Mouse (Mus musculus) heart, adult 2 months (tissue): ENCODE data around the gene Actn4. TPM values are rescaled to one million over a fixed set of nuclear protein-coding genes. Genes with fewer than 3 reads are reported as not detected.

Experiments
- DNase-seq, 2 experiments: peaks; one replicate each; pipeline ENCODE4 v3.0.0; 2021
- H3K27ac ChIP-seq: fragments of 200-600 bp; 2 replicates; pipeline ENCODE4 v1.8.1; 2022
- H3K27me3 ChIP-seq: fragments of 200-500 bp; 2 replicates; pipeline ENCODE4 v1.6.1; 2012; ENCODE audit warnings: mild to moderate bottlenecking, low read length, inconsistent platforms, mixed read lengths; ENCODE audit not compliant: control insufficient read depth, insufficient read depth
- H3K36me3 ChIP-seq: fragments of 200-500 bp; 2 replicates; pipeline ENCODE4 v1.6.1; 2012; ENCODE audit warnings: low read length, inconsistent platforms; ENCODE audit not compliant: control insufficient read depth, insufficient read depth
- H3K4me1 ChIP-seq: fragments of 200-500 bp; 2 replicates; pipeline ENCODE4 v1.6.1; 2011; ENCODE audit warnings: low read length; ENCODE audit not compliant: control insufficient read depth, insufficient read depth
- H3K4me3 ChIP-seq: fragments of 200-600 bp; 2 replicates; pipeline ENCODE4 v1.8.1; 2022
- H3K79me2 ChIP-seq: fragments of 200-500 bp; replicated peaks from 2 replicates; pipeline ENCODE4 v1.6.1; 2012; ENCODE audit warnings: mild to moderate bottlenecking, inconsistent platforms, low read length, moderate library complexity, mixed read lengths; ENCODE audit not compliant: control insufficient read depth, insufficient read depth
- H3K9ac ChIP-seq: fragments of 200-500 bp; 2 replicates; pipeline ENCODE4 v1.6.1; 2012; ENCODE audit warnings: low read depth, mild to moderate bottlenecking, control low read depth, inconsistent platforms, low read length, mixed read lengths
- CTCF ChIP-seq: fragments of 200-600 bp; IDR thresholded peaks from 2 replicates; pipeline ENCODE4 v1.8.1; 2022; ENCODE audit warnings: antibody characterized with exemption, mild to moderate bottlenecking, moderate library complexity
- EP300 ChIP-seq: fragments of 200-500 bp; IDR thresholded peaks from 2 replicates; pipeline ENCODE4 v1.6.1; 2011; ENCODE audit warnings: low read depth, low read length, control low read depth; ENCODE audit not compliant: insufficient read depth
- POLR2A ChIP-seq: fragments of 200-500 bp; IDR thresholded peaks from 2 replicates; pipeline ENCODE4 v1.6.1; 2011; ENCODE audit warnings: mild to moderate bottlenecking, low read depth, low read length, control low read depth; ENCODE audit not compliant: insufficient read depth
- WGBS: fragments of 180-500 bp; shearing (Covaris S2); methylation state at CpG from one replicate; pipeline ENCODE4 v1.1.7; 2018; 5-methylcytosine and 5-hydroxymethylcytosine counted together
- intact Hi-C: fragments of 180-260 bp; cut with DNase I; formaldehyde crosslinking; loops from one replicate; pipeline ENCODE4 v1.15.1; 2025
- polyA plus RNA-seq: library from polyadenylated mRNA; depleted of rRNA; stranded (reverse); fragments of >200 nt; gene quantifications from 2 replicates; pipeline ENCODE4 v1.2.3, GENCODE M21; 2012
- total RNA-seq, 2 experiments: library from RNA; stranded (reverse); gene quantifications; 2 replicates each; pipeline ENCODE4 v1.2.3; 2021

The Actn4 gene
- total and polyA plus RNA-seq, 3 experiments: 66.1 to 123 (median 85.7) TPM

DNA sequence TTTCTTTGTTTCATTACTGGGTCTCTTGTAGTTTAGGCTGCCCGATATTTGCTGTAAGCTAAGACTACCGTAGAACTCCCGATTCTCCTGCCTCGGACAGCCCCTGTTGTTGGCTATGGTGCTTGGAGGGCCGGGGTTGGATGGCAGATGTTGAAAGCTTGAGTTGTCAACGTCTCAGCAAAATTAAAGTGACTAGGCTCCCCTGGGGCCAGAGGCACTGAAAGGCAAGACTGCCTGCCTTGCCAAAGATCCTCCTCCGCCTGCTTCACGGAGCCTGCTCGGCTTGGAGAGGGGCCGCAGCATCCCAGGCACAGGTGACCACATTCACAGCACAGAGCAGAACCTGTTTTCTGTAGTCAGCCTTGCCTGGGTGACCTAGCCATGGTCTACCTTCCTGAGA is 81.6 kb downstream of the Actn4 start:
- H3K4me3 ChIP-seq: no peak overlapping the region
- WGBS: 71% methylated on average over 10 of the region's 10 CpGs
- no peak for TF ChIP-seq EP300
- H3K9ac ChIP-seq: no peak overlapping the region
- intact Hi-C loops: no loop called here
- no peak for DNase-seq
- H3K36me3 ChIP-seq: no peaks in the 10 kb centered on the region
- H3K79me2 ChIP-seq: no peaks in the 10 kb centered on the region
- peaks cover 4% of the 10 kb centered on the region for H3K4me1 ChIP-seq
- H3K27ac ChIP-seq: no peak overlapping the region
- no peaks in the 10 kb centered on the region for H3K27me3 ChIP-seq

DNA sequence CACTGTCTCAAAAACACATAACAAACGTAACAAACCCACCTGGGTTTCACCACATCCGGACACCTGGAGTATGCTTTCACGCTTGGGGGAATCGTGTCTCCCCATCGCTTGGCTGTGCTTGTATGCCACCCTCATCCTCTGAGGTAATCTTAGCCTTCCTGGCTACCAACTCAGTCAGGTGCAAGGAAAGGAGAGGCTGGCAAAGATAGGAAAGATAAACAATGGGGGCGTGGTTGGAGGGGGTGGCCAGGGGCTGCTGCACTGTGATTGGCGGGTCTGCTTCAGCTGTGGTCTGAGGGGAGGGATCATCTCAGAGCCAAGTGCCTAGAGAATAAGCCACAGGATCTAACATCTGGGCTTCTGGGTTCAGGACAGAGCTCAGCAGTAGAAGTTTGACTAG is 82.5 kb downstream of the Actn4 start:
- Histone ChIP-seq H3K36me3 (no peaks in the 10 kb centered on the region), H3K79me2 (no peaks in the 10 kb centered on the region), H3K4me1 (peaks cover 4% of the 10 kb centered on the region), H3K4me3 (no peak overlapping the region), H3K27me3 (no peaks in the 10 kb centered on the region), H3K9ac (no peak overlapping the region), H3K27ac (no peak overlapping the region)
- 89% methylated on average over 7 of the region's 7 CpGs for WGBS
- intact Hi-C loops: no loop called here
- TF ChIP-seq CTCF (no peak), POLR2A (no peak)
- no peak for DNase-seq

DNA sequence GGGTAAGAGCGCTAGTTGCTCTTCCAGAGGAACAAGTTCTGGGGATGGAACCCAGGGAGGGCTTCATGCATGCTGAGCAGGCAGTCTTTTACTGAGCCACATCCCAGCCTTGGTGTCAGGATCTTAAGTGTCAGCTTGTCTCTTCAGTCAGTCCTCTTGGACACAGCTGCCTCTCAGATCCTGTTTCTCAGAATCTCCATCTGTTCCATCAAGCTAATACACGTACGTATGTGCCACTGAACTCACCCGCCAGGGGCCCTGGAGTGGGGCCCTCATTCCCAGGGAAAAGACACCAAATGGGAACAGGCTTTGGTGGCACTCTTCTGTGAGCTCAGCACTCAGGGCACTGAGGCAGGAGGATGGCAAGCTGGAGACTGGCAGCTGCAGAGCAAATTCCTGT is 84.3 kb downstream of the Actn4 start:
- WGBS: 80% methylated on average over 4 of the region's 4 CpGs

DNA sequence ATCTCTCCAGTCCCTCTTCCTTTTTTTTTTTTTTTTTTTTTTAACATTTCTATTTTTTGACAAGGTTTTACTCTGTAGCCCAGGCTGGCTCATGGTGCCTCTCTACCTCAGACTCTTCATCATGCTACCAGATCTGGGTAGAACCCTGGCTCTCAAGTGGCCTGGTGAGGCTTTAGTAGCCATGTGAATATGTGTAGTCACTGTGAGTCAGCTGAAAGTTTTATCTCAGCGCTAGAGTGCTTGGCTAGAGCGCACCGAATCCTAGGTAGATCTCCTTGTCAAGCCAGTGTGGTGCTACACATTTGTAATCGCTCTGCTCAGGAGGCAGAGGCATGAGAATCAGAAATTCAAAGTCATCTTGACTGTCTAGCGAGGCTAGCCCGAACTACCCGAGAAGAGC is 85.0 kb downstream of the Actn4 start:
- no peak overlapping the region for H3K9ac ChIP-seq
- no peak for DNase-seq
- TF ChIP-seq EP300: no peak
- 72% methylated on average over 7 of the region's 7 CpGs for WGBS
- H3K27me3 ChIP-seq: no peaks in the 10 kb centered on the region
- no peak overlapping the region for H3K4me3 ChIP-seq
- no peaks in the 10 kb centered on the region for H3K36me3 ChIP-seq
- intact Hi-C loops: no loop called here
- H3K79me2 ChIP-seq: no peaks in the 10 kb centered on the region
- H3K4me1 ChIP-seq: peaks cover 4% of the 10 kb centered on the region
- no peak overlapping the region for H3K27ac ChIP-seq

More for the DNA sequence above, 84.3 kb downstream of the Actn4 start:
- Histone ChIP-seq H3K4me3 (no peak overlapping the region), H3K36me3 (no peaks in the 10 kb centered on the region), H3K79me2 (no peaks in the 10 kb centered on the region), H3K27ac (no peak overlapping the region), H3K9ac (no peak overlapping the region), H3K27me3 (no peaks in the 10 kb centered on the region), H3K4me1 (peaks cover 4% of the 10 kb centered on the region)
- no peak for TF ChIP-seq POLR2A
- TF ChIP-seq CTCF: no peak
- TF ChIP-seq EP300: no peak
- peak in 1 of 2 experiments; percentile 12 for DNase-seq
- intact Hi-C loops: no loop called here

DNA sequence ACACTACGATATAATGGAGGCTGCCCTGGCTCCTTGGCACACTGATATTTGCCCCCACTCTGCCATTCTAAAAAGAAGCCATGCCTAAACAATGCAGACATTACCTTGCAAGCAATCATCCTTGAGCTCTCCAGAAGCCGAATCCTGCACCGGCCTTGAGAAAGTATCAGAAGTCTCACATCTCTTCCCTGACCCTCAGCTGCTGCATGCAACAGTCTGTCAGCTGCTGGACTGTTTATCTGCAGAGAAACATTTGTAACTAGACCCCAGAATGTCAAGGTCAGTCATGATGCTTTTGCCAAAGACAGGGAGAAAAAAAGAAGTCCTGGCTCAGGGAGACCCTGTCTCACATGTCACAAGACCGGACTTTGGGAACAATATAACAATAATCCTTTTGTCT is 86.0 kb downstream of the Actn4 start:
- 65% methylated on average over 4 of the region's 4 CpGs for WGBS
- intact Hi-C loops: no loop called here

DNA sequence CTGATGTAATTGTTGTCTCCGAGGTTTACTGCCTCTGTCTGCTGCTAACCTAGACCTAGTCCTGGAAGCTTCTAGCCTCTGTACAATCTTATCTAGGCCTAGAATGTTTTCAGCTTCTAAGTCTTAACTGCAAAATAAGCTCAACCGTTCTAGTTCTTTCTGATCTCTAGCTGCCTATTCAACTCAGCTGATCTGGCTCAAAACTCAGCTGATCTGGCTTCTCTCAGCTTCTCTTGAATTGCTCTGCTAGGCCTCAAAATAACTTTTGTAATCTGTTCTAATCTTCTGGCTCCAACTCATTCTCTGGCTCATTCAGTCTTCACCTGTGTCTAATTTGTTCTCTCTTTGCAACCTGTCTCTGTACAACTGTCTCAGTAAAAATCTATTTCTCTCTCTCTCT is 87.6 kb downstream of the Actn4 start:
- no peaks in the 10 kb centered on the region for H3K36me3 ChIP-seq
- intact Hi-C loops: no loop called here
- H3K9ac ChIP-seq: no peak overlapping the region
- no peaks in the 10 kb centered on the region for H3K27me3 ChIP-seq
- WGBS: 61% methylated on average over 2 of the region's 2 CpGs
- no peak overlapping the region for H3K4me3 ChIP-seq
- DNase-seq: no peak
- TF ChIP-seq POLR2A (no peak), EP300 (no peak), CTCF (no peak)
- no peaks in the 10 kb centered on the region for H3K79me2 ChIP-seq
- no peaks in the 10 kb centered on the region for H3K4me1 ChIP-seq
- no peak overlapping the region for H3K27ac ChIP-seq

More for the DNA sequence above, 86.0 kb downstream of the Actn4 start:
- Histone ChIP-seq H3K27ac (no peak overlapping the region), H3K36me3 (no peaks in the 10 kb centered on the region), H3K9ac (no peak overlapping the region), H3K79me2 (no peaks in the 10 kb centered on the region), H3K27me3 (no peaks in the 10 kb centered on the region), H3K4me3 (no peak overlapping the region), H3K4me1 (peaks cover 3% of the 10 kb centered on the region)
- no peak for DNase-seq
- no peak for TF ChIP-seq POLR2A
- TF ChIP-seq CTCF: no peak
- TF ChIP-seq EP300: no peak
